Mouse (Mus musculus): ENCODE measurements around the gene Dtd2. TPM values are rescaled to one million over a fixed set of nuclear protein-coding genes. Genes with fewer than 3 reads are reported as not detected.

The Dtd2 gene
- 11.5 and 12.8 TPM in 2 replicates for polyA plus RNA-seq (2012; rRNA removed)

DNA sequence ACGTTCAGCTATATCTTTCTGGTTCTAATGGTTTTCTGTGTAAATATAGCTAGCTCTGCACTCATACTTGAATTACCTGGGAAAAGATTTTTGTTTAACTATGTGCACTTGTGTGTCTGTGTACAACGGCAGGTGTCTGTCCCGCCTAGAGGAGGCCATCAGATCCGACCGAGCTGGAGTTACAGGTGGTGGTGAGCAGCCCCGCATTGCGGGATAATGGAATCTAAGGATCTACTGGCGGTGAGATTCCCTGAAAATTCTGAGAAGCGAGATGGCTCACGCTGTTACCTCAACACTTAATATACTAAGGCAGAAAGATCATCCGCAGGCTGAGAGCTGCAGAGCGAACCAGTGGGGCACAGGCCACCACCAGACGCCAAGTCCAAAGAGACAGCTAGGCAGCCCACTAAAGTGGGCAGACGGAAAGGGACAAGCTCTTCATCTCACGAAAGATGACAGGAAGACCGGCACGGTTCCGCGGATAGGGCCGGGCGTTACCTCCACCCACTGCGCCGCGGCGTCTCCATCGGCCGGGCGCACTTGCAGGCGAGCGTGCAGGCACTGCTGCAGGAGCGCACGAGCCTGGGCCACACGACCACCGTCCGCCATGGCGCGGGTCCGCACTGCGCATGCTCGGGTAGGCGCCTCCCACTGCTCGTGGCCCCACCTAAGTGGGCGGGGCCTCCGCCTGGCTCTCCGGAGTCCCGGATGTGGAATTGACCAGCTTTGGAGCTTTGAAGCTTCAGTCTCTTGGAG lies at the start of gene Dtd2:
Gene Dtd2 (minus strand): TSS at position 625 of the 756 bp plus-strand sequence.

DNA sequence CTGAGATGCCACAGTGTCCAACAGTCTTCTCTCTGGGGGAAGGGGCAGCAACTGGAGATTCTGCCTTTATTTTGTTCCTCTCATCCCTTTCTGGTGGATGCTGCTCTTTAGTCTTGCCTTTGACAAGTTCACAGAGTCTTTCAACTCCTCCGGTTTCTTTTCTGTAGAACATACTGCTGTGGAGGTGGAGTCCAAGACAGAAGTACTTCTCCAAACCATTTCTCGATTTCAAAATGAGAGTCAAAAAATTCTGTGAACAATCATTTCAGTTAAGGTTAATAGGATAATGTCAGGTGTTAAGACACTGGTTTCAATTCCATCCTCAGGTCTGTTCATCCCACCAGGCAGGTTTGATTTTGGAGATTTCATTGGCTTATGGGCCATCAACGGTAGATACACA lies 21.7 kb upstream of the Dtd2 start, which contains the start of gene Gpr33:
Gene Gpr33 (minus strand): TSS at position 101 of the 400 bp plus-strand sequence.

DNA sequence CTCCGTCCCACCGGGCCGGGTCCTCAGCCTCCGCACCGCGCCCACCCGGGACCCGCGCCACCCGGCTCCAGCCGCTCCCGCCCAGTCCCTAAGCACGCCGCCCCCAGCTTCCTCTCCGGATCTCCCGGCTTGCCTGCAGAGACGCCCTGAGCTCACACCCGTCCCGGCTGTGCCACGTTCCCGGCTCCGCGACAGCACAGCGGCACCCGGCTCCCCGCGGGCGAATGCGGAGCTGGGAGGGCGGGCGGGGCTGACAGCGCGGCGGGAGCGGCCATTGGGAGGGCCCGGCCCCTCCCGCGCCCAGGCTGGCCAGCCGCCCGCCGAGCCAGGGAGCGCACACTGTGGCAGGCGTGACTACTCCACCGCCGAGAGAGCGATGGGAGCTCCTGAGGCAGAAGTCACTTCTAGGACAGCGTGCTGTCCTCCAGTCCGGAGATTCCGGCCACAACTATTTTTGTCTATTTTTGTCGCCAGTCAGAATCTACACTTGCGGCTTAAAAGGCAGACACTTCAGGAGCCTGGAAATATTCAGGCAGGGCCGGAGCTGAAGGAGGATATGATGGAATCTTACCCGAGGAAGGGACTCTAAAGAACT lies 35.1 kb downstream of the Dtd2 start, which contains the start of gene Heatr5a:
Gene Heatr5a (minus strand): TSS at position 252 of the 595 bp plus-strand sequence.

Other genes with a start within 250 kb of the Dtd2 start
- 18.3 and 20.4 TPM in 2 replicates for gene Hectd1, start 177.0 kb downstream of the Dtd2 start, polyA plus RNA-seq (2012; rRNA removed)
- gene Heatr5a, start 35.2 kb downstream of the Dtd2 start, polyA plus RNA-seq (2012; rRNA removed): 5.8 TPM in 2 replicates
- gene Gpr33, start 21.6 kb upstream of the Dtd2 start, polyA plus RNA-seq (2012; rRNA removed): 0.02 TPM in 1 of 2 replicates, not detected in the other
- gene Nubpl, start 91.2 kb upstream of the Dtd2 start, polyA plus RNA-seq (2012; rRNA removed): 2.8 and 2.9 TPM in 2 replicates

All from liver, embryonic 18 days (tissue).